Mouse (Mus musculus): ENCODE data around the gene Shisa9.
A peak's percentile ranks its signal among the peaks of the same experiment; 100 is the strongest.
"Not testable (repeated sequence)": the region's sequence is repeated elsewhere in the genome, so short reads cannot be mapped to it uniquely, and the experiment has no call there.

Gene Shisa9

DNA sequence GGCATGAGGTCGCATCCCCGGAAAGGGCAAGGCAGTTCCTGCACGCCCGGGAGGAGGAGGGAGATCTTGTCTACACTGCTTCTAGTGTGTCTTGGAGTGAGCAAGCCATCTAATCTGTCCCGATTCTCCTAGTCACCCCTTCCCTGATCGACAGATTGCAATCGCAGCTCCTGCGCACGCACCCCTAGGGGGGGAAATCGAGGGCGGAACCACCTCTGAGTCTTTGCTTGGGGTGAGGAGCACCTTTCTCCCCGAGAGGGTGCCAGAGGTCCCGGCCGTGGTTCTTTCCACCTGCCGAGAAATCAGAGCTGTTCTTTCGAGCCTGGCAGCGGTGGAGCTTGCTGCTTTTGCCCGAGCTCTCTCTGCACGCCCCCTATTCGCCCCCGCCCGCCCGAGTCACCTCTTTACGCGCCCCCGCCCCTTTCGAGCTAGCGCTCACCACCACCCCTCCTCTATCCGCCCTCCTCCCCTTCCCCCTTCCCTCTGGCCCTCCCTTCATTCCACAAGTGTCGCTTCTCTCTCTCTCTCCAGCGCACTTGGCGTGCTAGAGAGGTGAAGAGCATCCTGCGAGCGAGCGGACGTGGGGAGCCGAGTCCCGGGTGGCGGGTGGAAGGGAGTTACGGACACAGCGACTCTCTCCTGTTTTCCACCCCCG is at the start of gene Shisa9:
Gene Shisa9 (plus strand): TSS at position 498 of the 655 bp plus-strand sequence.
- peak; percentile 60 for DNase-seq (ENCODE audit: low read depth, low spot score)

DNA sequence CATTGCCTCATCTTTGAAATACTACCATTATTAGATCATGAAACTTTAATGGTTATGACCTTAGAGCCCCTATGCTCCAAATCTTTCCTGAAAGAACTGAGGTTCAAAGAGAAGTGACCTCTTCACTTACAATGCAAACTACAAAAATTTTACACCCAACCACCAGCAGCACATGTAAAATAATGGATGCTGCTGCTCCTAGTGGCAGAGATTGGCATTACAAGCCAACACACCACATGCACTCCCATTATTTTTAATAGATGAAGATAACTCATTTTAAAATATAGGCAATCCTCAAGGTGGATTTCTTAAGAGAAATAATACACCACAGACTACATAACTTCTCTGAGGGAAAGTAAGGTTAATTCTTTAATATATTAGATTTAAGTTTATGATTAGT is 43.4 kb upstream of the Shisa9 start:
- peak; percentile 38 for DNase-seq (ENCODE audit: low read depth, low spot score)

DNA sequence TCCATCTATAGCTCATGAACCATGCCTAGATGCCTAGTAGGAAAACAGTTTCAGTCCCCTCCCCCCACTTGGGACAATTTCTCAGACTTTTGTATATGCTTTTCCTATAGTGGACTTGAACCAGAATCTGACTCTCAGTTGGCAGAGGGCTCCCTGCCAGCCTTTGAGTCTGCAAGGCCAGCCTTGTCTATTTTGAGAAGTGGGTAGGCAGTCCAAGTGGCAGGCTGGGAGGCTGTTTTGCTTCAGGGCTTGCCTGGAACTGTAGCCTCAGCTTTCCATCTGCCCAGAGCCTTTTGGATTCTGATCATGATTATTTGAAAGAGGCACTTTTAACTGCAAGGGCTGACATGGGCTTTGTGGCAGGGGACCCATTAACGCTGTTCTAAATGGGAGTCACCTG is 23.2 kb upstream of the Shisa9 start:
- DNase-seq (ENCODE audit: low read depth, low spot score), result no peak

DNA sequence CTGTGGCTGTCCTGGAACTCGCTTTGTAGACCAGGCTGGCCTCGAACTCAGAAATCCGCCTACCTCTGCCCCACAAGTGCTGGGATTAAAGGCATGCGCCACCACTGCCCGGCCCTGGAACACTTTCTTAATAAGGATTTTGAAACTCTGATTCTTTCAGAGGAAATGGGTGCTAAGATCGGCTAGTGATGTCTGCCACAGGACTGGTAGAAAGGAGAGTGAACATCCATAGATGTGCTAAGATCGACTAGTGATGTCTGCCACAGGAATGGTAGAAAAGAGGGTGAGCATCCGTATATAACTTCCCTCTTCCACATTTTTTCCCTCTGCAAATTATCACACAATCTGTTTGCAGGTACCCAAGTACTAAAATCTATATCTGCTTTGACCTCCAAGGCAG is 17.9 kb upstream of the Shisa9 start:
- no peak for DNase-seq (ENCODE audit: low read depth, low spot score)

DNA sequence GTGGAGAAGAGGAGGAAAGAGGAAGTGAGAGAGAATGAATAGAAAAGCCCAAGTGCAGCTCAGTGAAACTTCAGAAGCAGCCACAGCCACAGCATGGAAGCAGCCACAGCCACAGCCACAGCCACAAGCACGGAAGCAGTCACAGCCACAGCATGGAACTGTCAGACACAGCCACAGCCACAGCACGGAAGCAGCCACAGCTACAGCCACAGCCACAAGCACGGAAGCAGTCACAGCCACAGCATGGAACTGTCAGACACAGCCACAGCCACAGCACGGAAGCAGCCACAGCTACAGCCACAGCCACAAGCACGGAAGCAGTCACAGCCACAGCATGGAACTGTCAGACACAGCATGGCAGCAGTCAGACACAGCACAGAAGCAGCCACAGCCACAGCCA is 17.1 kb upstream of the Shisa9 start:
- not testable (repeated sequence) for DNase-seq (ENCODE audit: low read depth, low spot score)

DNA sequence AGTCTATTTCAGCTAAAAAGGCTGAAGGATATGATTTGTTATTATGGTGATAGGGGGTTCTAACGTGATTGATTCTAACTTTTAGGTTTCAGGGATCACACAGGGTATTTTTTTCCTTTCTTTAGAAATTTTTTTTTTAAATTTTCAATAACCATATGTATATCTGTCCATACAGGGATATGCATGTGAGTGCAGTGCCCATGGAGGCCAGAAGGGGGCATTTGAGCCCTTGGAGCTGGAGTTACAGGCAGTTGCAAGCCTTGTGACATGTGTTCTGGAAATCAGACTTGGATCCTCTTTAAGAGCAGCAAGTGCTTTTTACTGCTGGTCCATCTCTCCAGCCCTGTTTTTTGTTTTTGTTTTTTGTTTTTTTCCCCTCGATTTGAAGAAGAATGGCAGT is 16.3 kb upstream of the Shisa9 start:
- DNase-seq (ENCODE audit: low read depth, low spot score), result no peak

DNA sequence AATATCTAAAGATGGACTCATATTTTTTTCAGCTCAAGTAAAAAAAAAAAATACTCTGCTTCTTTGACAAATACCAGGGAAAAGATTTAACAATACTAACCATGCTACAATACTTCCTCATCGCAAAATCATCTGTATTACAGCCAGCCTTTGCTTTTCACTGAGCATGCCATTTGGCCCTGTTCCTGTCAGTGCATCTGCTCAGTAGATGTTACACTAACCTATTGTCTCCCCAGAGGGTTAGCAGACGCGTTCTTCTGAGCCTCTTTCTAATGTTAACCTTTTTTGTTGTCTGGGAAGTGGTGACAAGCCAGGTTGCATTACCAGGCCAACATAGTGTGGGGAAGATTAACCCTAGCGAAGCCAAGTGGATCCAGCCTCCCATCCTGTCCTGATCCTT is 10.2 kb upstream of the Shisa9 start:
- no peak for DNase-seq (ENCODE audit: low read depth, low spot score)

DNA sequence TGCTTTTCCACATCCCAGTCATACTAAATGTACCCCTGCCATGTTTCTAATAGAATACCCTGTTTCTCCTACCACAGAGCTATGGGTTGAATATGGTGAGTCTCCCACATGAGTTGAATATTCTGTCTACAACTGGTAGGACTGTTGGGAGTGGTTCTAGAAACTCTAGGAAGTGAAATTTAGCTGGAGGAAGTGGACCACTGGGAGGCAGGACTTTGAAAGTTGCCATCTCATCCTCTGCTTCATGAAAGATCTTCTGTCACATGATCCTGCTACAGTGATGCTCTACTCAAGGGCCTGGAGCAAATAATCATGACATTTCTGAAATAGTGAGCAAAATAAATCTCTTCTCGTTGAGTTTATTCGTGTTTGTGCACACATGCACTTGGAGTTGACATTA is 7.2 kb upstream of the Shisa9 start:
- DNase-seq (ENCODE audit: low read depth, low spot score), result no peak

DNA sequence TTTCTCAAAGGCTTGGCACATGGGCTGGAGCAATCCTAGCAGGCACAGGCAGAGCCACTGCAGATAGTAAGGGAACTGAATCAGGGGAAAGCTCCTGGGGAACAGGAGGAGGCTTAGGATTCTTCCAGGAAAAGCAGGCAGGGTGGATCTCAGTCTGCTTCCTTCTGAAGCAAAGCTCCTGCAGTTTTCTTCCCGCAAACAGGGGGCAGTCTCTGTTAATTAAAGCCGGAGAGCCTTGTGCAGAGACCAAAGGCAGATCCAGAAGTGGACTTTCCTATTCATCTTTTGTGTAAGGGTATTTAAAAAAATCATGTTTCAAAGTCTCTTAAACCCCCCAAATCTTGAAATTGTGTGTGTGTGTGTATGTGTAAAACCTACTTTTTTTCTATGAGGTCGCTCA is 3.1 kb upstream of the Shisa9 start:
- DNase-seq (ENCODE audit: low read depth, low spot score), result peak; percentile 22

DNA sequence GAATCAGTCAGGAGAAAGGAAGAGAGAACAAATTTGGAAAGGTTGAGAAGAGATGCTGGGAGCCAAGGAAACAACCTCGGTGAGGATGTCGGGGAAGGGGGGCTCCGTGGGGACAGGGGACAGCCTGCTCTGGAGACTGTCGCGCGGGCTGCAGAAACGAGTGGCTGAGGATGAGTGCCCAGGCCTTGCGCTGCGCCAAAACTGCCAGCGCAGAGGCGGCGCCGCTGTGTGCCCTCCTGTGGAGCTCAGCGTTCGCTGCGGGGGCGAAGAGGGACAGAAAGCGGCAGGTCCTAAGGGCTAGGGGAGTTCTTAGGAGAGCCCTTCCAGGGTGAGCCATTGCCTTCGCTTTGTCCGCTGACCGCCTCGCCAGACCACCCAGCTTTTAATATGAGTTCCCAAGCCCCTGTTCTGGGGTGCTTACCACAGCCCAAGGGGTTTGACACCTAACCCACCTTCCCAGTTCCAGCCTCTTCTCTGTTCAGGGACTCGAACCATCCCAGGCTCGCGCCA is 752 bp upstream of the Shisa9 start:
- no peak for DNase-seq (ENCODE audit: low read depth, low spot score)

DNA sequence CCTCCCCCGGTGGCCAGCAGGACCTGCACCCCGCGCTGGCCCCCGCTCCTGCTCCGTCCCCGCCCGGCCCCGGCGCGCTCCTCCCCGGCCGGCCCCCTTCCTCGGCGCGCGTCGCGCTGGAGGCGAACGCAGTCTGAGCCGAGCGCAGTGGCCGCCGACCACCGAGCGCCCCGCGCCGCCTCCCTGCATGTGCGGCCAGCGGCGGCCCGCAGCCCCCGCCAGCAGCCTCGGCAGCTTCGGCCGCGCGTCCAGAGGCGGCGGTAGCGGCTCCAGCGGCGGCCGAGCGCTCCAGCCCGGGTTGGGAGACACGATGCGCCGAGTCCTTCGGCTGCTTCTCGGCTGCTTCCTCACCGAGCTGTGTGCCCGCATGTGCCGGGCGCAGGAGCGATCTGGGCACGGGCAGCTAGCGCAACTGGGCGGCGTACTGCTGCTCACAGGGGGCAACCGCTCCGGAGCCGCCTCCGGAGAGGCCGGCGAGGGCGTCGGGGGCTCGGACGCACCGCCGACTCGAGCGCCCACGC is 418 bp downstream of the Shisa9 start:
- DNase-seq (ENCODE audit: low read depth, low spot score), result peak; percentile 27

DNA sequence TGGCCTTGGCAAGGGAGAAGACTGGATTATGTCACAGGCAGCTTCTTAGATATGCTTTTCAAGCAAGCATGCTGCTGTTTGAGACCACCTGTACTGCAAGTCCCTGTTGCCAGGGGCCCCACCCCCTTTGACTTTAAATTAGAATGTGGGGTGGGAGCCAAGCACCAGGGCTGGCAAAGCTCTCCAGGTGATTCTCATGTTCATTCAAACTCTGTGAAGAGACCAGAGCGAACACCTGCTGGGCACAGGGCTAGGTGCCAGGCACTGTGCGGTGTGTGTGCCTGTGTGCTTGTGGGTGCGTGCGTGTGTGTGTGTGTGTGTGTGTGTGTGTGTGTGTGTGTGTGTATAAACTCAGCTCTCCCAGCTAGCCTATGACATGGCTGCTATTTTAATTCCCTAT is 3.1 kb downstream of the Shisa9 start:
- no peak for DNase-seq (ENCODE audit: low read depth, low spot score)

DNA sequence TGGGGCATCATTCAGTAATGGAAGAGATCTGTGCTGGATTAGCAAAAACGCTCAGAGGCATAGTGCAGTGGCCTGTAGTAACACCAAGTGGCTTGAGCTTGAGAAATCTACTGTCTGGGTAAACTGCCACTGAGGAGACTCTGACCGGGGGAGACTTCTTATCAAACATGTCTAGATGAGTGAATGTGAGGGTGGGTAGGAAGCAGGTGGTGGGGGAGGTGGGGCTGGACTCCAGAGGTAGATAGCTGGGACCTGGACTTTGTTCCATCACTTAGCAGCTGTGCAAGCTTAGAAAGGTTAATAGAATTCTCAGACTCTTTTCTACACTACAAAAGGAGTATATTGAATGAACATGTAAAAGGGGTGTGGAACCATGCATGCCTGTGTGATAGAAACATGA is 21.3 kb downstream of the Shisa9 start:
- no peak for DNase-seq (ENCODE audit: low read depth, low spot score)

DNA sequence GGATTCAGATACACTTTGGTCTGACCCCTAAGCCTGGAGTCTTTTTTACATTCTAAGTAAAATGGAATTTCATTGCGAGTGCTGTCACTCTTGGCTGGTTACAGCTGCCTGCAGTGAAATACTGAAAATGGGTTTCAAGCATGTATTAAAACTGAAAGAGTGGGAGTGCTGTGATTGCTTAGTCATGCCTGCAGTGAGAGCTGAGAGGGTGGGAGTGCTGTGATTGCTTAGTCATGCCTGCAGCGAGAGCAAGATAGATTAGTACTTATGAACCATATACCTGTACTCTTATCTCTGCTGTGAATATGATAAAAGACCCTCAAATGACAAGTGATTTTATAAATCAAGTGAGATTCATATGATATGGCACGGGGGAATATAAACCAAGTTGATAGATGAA is 26.2 kb downstream of the Shisa9 start:
- DNase-seq (ENCODE audit: low read depth, low spot score), result no peak

DNA sequence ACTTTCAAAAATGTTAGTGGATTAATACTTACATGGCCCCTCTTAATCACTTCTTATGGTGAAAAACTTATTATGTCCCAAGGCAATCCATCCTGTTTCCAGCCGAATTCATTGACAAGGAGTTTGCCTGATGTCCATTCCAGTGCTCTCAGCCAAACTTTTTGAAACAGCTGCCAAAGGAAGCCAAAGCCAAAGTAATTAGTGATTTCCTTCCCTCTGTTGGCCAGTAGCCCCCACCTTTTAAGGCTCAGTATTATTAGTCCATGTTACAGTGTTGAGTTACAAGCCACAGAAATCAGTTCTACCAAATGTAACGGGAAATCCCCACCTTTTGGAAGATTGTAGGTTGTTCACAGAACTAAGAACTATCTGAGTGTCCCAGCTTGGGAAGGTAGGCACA is 28.8 kb downstream of the Shisa9 start:
- no peak for DNase-seq (ENCODE audit: low read depth, low spot score)

DNA sequence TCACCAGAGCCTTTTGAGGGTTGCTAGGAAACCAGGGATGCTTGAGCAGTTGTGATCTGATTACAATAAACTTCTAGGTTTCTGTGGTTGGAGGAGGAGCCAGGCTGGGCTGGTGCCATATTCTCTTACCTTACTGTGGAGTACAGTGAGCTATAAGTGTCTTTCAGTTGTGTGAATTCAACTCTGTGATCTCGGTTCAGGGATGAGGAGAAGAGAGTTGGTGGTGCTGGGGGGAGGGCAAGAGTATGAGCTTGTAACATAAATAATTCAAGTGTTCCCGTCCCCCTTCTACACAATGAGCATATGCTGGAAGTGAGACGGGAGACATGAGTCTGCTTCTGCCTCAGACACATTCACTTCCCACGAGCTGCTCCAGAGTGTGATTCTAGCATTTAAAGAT is 30.6 kb downstream of the Shisa9 start:
- DNase-seq (ENCODE audit: low read depth, low spot score), result no peak

DNA sequence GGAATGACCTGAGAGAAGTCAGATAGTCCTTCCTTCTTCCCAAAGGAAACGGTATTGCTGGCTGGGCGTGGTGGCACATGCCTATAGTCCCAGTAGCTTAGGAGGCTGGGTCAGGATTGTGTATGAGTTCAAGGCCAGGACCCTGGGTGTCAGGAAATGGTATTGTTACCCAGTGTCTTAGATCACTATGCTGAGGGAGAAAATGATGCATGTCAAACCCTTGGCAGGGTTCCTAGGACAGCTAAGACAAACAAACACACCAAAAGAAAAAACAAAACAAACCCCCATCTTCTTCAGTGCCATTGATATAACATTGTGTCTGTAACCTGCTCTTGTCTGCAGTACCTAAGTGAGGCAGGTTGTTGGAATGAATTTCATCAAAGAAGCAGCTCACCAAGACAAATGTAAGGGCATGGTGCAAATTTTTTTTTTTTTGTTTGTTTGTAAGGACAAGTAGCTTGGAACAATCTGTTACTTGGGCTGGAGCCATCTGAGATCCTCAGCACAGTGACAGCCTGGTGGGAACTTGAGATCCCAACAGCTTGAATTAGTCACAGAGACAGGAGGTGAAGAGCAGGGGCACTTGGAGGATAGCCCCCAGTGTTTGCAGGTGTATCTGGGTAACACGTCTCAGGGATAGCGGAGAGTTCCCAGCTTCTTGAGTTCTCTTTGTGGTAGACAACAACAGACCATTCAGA is 34.2 kb downstream of the Shisa9 start:
- no peak for DNase-seq (ENCODE audit: low read depth, low spot score)

DNA sequence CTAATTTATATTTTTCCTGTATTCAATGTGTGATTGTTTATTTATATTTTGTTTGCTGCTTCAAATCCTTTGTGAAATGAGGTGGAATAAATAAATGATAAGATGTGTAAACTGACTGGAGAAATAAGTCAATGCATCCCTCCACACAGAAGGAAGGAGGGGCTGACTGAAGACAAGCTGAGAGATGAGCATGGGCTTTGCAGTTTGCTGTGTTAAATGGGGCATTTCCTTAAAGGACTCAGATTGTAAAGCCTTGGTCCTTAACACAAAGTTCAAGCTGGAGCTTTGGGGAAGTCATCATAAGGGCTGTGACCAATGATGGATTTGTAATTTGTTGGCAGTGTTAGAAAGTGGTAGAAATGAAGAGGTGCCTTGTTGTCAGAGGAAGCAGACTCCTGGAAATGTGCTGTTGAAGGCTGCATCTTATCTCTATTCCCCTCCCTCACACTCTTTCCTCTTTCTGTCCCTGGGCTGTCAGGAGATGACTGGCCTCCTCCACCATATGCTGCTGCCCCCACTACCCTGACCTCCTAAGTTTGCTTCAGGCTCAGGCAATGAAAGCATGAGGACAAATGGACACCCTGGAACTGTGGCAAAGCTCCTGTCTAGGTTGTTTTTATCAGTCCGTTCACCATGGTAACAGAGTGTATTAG is 36.3 kb downstream of the Shisa9 start:
- no peak for DNase-seq (ENCODE audit: low read depth, low spot score)

DNA sequence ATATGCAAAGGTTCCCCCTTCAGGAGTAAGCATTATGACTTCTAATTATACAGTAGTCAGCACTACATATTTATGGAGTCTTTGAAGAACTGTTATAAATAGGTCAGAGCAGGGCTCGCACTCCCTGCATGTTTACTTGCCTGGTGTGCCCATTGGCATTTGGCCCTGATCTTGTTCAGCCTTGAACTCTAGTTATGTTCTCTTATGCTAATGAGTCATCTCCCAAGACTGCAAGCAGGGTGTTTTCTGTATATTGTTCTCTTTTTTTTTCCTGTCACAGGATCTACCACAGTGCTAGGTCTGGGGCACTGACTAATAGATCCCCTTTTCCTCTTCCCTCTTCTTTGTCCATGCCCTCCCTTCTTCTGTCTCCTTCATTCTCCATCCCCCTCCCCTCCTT is 48.5 kb downstream of the Shisa9 start:
- no peak for DNase-seq (ENCODE audit: low read depth, low spot score)

DNA sequence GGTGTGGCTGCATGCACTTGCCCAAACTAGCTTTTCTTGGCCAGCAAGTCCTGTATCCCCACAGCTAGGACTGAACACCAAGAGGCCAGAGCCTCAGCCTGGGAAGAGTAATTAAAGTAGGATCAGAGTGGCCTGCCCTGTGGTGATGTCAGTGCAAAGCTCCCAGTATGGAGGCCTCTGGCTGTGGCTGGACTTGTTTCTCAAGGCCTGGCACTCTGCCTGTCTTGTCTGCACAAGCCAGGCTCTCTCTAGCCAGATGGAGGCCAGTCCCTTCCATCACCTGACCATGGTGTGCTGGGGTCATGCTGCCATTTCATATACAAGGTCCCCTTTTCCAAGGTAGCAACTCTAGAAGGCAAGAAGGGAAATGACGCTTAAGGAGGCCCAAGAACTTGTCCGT is 51.0 kb downstream of the Shisa9 start:
- DNase-seq (ENCODE audit: low read depth, low spot score), result no peak

DNA sequence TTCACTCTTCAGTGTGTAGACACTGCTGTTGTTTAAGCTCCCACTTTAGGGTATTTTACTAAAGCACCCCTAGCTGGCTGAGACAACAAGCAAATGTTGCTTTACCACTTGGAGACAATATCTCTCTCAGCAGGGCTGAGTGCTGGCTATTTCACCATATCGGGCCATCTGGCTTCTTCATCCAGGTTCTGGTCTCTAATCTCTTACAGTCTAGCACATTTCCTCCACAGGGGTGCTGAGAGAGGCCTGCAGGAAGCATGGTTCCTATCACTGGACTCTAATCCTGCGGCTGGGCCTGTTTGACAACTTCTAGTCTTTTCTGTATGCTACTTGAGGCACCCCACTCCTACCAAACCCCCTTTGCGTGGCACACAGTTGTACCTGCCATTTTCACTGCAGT is 51.7 kb downstream of the Shisa9 start:
- no peak for DNase-seq (ENCODE audit: low read depth, low spot score)

DNA sequence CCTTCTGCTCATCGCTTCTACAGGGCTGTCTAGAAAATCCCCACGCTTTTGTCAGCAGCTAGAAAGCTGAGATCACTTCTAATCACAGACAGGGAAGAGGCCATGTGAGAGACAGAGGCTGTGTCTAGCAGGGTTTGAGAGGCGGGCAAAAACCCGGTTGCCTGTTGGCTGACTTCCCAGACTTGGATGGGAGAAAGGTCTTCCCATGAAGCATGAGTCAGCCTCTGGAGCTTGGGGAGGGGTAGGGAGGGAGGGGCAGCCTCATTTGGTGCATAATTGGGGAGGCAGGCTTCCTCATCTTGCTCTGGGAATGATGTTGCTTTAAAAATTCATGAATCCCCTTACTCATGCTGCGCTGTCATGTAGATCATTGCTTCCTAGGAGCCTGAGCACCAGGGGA is 57.0 kb downstream of the Shisa9 start:
- DNase-seq (ENCODE audit: low read depth, low spot score), result peak; percentile 3

DNA sequence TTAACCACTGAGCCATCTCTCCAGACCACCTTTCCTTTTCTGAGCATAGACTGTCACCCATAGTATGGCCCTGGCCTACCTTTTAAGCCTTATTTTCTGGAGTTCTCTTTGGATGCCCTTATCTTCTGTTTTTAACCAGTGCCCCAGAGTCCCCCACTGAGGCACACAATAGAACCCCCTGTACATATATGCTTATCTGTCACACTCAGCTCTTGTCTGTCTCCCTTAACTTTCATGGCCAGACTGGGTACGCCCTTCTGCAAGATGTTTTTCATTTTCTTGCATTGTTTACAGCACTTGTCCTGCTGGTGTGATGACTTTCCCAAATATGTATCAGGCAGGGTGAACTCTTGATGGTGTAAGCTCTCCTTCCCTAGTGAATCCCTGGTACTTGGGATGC is 68.1 kb downstream of the Shisa9 start:
- no peak for DNase-seq (ENCODE audit: low read depth, low spot score)

Measured in mesoderm, embryonic 11.5 days (tissue).